Mouse (Mus musculus): ENCODE data around the gene Sec23a. TPM values are rescaled to one million over a fixed set of nuclear protein-coding genes. Genes with fewer than 3 reads are reported as not detected.
"Not testable (repeated sequence)": the region's sequence is repeated elsewhere in the genome, so short reads cannot be mapped to it uniquely, and the experiment has no call there.

The Sec23a gene
- polyA plus RNA-seq, 2 experiments from 2014 or later, result 25.6 to 30.2 TPM

DNA sequence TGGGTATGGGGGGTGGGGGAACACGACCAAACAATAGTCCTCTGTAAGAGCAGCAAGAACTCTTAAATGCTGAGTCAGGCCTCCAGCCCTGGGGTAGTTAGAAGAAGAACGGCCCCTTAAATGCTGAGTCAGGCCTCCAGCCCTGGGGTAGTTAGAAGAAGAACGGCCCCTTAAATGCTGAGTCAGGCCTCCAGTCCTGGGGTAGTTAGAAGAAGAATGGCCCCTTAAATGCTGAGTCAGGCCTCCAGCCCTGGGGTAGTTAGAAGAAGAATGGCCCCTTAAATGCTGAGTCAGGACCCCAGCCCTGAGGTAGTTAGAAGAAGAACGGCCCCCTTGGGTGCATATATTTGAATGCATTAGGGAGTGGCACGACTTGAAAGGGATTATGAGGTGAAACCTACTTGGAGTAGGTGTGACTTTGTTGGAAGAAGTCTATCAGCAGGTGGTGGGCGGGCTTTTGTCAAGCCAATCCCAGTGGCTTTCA is 30.6 kb downstream of the Sec23a start:
- not testable (repeated sequence) for ATAC-seq

DNA sequence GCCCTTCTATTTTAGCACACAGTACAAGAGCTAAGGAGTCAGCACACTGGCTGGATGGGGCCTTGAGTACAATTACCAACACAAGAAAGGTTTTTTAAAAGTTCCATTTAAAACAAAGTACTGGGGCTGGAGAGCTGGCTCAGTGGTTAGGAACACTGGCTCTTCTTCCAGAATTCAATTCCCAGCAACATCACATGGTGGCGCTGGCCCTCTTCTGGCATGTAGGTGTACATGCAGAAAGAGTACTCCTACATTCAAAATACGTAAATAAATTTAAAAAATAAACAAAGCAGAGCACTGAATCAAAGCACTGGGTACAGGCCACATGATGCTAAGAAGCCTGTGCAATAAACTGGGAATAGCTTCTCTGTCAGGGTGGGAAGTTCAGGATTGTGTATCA is 34.9 kb downstream of the Sec23a start:
- ATAC-seq, result no peak

DNA sequence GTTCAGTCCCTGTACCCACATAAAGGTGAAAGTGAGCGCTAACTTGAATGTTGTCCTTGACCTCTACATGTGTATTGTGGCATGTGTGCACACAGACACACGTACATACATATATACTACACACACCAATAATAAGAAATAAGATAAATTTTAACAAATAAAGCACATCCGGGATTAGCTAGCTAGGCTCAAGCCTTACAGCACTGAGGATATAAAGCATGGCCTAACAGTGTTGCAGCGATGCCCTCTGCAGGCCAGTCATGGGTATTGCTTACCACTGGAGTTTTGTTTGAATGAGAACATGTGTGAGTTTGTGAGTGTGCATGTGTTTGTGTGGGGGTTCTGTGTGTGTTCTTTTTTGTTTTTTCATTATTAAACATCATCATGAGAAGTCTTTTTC is 47.2 kb downstream of the Sec23a start:
- no peak for ATAC-seq

DNA sequence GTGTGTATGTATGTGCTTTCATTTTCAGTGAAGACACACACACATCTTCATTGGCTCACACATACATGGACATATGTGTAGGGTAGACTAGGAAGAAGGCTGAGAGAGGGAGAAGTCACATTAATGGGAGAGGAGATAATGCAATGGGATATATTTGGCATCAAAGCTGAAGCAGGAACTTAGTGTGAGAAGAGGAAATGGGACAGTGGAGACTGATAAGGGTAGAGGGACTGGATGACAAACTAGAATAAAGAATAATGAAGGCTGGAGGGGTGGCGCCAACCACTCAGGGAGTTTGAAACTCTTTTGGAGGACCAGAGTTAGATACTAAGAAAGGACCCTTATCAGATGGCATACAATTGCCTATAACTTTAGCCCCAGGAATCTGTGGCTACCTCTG is 51.0 kb downstream of the Sec23a start:
- no peak for ATAC-seq

DNA sequence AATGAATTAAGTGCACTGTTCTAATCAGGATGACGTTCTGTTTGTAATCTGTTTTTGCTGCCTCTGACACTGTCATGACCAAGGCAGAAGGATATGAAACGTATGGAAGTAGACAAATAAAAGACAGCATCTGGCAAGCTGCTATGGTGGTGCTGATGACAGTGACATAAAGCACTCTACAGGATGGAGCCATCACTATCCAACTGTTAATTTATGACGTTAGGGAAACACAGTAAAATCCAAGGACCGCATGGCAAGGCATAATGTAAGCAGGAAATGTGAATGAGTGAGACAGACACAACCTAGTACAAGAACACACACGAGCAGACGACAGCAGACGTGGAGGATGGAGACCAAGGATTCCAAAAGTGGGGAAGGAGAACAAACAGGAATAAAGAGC is 55.2 kb downstream of the Sec23a start:
- ATAC-seq, result no peak

DNA sequence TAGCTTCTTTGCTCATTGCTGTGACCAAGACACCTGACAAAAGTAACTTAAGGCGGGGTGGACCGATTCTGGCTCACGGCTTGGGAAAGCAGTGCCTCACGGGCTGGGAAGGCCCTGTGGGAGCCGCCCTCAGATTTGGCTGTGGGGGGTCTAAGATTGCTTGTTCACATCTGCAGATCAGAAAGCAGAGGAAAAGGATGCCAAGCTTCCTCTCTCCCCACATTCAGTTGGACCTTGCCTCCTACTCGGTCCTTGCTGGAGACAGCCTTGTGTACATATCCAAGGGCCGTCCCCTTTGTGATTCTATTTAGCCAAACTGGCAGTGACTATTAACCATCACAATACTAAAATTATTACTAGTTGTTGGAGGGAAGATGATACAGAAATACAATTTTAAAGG is 55.7 kb downstream of the Sec23a start:
- no peak for ATAC-seq

DNA sequence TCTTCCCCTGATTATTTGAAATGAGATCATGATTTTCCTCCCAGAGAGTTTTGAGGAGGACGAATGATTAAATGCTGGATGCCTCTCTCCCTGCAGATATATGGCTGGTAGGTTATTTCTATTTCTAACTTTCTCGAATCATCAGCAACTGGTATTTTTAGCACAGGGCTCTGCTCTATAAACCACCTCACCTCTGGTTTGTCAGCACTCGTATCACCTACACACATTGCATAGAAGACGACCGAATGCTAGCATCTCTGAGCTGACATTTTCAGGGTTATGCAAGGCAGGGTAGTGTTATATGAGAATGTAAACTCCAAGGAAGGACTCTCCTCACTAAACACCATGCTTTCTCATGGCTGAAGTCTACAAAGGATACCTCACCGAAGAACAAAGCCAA is 63.9 kb downstream of the Sec23a start:
- ATAC-seq, result no peak

DNA sequence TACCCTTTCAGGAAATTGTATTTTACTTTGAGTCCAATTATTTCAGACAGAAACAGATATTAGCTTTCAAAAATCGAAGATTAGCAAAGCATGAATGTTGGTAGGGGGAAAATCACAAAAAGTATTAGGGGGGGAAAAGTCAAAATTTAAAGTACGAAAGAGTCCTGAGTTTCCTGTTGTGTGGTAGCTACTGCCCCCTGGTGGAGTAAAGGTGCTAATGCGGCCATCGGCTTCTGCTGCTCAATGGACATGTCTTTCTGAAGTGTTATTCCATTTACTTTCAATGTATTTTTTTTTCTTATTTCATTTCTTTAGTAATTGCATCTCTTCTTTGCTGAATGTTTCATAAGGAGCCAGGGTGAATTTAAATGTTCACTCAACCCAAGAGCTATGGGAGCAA is 64.6 kb downstream of the Sec23a start:
- no peak for ATAC-seq

DNA sequence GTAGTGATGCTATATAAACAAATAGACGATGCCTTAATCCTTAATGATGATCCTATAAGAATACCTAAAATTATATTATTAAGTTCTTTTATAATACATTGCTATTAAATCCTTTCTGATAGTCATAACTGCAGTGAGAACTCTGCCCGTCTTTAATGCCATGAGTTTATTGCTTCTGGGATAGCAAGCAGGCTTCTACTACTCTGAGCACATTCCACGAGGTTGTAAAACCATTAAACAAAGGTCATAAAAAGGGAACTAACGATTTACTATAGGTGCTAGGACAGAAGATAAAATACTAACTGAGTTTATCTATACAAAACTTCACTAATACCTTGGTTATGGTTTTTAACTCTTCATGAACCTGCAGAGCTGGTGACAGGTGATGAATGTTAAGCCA is 69.3 kb downstream of the Sec23a start:
- no peak for ATAC-seq

DNA sequence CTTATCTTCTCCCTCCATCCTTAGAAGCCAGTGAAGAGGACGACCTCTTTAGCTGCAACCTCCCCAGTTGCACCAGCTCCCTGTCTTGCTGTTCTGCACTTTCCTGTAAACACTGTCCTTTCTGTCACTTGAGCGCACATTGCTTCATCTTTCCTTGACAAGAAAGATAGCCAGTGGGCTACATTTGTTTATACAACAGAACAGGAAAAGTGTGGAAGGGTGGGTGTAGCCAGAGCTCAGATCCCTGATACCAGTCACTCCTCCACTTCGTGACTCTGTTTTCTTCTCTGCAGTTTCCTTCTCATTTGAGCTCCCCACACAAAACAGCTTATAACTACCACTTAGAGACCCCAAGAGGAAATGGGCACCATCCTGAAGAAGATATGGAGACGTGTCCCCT is 77.2 kb downstream of the Sec23a start:
- ATAC-seq, result no peak

DNA sequence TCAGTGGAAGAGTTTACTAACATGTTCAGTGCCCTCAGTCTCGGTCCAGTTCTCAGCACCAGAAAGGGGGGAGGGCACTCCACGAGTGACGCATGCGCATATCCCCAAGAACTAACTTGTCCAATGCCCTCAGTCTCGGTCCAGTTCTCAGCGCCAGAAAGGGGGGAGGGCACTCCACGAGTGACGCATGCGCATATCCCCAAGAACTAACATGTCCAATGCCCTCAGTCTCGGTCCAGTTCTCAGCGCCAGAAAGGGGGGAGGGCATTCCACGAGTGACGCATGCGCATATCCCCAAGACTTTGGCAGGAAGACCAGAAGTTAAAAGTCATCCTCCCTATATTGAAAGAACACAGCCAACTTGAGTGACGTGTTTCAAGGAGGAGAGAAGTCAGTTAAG is 86.8 kb downstream of the Sec23a start:
- ATAC-seq, result no peak

DNA sequence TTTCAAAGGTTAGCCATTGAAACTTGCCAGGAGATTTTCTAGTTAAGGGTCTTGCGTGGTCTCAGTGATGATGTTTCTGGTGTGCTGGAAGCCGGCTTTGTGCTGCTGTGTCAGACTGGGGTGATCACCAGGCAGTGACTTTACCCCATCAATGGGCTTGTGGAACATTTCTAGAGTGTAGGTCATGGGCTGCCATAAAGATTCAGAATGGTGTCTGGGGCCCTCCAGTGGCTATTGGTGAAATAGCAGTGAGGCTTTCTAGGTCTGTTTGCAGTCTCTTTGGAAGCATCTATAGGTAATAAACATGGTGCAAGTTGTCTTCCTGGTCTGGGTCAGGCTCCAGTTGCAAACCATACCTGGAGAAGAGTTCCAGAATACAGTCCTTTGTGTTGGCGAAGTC is 87.8 kb downstream of the Sec23a start:
- ATAC-seq, result no peak

DNA sequence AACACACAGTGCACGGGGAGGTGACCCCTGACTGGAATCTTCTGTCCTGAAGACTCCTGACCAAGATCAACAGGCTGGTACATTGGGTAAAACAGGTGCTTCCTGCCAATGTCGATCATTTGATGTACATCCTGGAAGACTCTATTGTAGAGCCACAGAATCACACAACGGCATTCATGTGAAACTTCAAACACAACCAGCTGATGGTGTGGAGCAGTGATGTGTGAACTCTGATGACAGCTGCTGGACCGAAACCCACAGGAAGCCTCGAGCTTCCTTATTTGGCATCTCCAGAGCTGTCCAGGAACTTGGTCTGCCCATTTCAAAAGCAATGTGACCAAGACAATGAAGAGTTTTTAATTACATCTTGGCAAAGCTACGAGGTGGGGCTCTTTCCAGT is 91.0 kb downstream of the Sec23a start:
- no peak for ATAC-seq

DNA sequence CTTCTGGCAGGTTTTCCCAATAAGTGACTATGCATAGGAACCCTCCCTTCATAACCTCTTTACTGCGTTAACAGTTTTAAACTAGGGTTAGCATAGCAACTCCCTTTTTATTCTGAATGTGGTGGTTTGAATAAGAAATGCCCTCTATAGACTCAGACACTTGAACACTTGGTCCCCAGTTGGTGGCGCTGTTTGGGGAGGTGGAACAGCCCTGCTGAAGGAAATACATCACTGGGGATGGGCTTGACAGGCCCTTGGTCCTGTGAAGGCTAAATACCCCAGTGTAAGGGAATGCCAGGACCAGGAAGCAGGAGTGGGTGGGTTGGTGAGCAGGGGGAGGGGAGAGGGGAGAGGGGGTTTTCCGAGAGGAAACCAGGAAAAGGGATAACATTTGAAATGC is 92.3 kb downstream of the Sec23a start:
- no peak for ATAC-seq

DNA sequence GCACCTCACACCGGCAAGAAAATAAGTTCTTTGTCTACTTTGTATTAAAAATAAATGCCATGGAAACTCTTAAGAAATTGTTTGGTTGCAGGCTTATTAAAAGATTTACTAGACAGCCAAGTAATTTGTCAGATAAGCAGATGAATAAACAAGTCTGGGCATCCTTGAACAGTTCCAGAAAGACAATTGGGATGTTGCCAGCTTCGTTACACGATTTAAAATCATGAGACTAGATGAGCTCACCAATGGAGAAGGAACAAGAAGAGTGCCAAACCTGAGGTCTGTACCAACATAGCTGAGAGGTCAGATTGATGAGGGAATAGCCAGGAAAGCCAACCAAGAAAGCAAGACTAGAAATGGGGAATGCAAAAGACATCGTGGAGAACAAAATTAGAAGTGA is 102.0 kb downstream of the Sec23a start:
- ATAC-seq, result no peak

Other genes starting within 250 kb of the Sec23a start
- 10 to 100 TPM; 34.5 to 35.6 TPM for gene Gemin2, start 1.4 kb upstream of the Sec23a start, polyA plus RNA-seq (2017; shearing (Covaris generic))
- gene Trappc6b, start 49.5 kb upstream of the Sec23a start, polyA plus RNA-seq (2017; shearing (Covaris generic)), result 10 to 100 TPM; 73.9 to 78.8 TPM
- gene Pnn, start 54.9 kb upstream of the Sec23a start, polyA plus RNA-seq (2017; shearing (Covaris generic)), result 100 to 1,000 TPM in 1 of 2 experiments, 10 to 100 TPM in 1; 86.9 to 124 TPM
- 10 to 100 TPM; 24.9 to 32.7 TPM for gene Mia2, start 83.8 kb upstream of the Sec23a start, polyA plus RNA-seq (2017; shearing (Covaris generic))
- 10 to 100 TPM; 11.2 to 18.4 TPM for gene Fbxo33, start 207.7 kb upstream of the Sec23a start, polyA plus RNA-seq (2017; shearing (Covaris generic))